Mouse (Mus musculus) ES-CJ7 (cell line): ENCODE measurements around the gene Cyp2j8.
A peak's percentile ranks its signal among the peaks of the same experiment; 100 is the strongest.

Source experiments
- DNase-seq: peaks from one replicate; pipeline ENCODE4 v3.0.0; 2011; ENCODE audit warnings: low read depth, low spot score

The Cyp2j8 gene

DNA sequence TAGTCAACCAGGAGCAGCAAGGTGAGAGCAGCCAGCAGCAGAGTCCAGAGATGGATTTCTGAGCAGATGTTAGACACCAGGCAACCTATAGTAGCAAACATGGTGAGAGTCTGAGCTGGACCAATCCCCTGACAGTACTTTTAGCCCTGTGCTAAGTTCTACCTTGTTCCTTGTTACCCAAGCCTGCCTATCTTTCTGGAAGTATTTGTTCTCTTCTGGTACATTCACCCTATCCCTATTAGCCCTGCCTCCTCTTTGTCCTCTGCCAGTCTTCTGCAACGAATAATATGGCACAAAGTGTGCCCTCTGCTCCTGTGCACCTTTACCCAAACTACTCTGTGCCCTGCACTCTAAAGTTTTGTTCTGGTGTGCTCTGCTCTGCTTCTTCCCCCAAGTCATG is at the start of gene Cyp2j8:
Cyp2j8 (minus strand) TSS at position 101 of the 400 bp plus-strand sequence.
- no peak for DNase-seq

DNA sequence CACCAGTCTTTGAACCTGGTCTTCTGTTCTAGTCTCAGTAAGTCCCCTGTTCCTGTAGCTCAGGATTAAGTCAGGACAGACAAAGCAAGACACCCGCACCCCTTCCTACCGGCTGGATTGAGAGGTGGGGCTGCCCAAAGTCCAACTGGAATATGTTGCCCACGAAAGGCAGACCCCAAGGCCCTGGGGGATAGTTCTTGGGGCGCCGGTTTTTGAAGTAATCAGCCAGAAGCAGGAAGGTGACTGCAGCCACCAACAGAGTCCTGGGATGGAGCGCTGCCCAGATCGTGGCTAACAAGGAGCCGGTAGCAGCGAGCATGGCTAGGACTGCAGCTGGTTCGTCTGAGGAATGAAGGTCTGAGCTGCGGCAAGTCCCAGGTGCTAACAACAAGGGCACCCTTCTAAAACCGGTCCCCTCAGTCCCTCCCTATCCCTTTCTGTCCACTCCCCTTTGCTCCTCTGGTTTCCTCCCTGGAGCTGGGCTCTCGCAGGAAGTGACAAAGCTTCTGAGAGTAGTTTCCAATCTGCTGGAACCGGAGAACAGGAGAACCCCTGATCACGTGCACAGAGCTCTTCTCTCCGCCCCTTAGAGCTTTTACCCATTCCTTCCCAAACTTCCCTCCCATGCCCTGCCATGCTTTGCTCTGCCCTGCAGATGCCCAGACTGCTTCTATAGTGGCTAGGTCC is 46.1 kb upstream of the Cyp2j8 start, which contains the start of gene Cyp2j6:
Cyp2j6 (minus strand) TSS at position 529 of the 687 bp plus-strand sequence.
- peak; percentile 58 for DNase-seq

DNA sequence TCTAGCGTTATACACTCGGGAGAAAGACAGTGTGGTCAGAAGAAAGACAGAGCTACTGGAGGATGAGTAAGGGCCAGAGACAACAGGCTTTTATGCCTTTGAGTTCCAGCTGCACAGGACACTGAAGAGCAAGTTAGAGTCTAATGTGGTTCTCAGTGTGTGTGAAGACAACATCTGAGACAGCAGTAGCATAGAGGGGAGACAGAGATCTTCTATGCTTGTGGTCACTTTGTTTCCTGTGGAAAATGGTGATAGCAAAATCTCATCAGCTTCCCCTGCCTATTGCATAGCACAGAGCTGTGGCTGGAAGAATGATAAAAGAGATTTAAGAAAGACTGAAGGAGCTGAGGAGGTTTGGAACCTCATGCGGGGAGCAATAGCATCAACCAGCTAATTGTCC is 44.4 kb upstream of the Cyp2j8 start:
- no peak for DNase-seq

DNA sequence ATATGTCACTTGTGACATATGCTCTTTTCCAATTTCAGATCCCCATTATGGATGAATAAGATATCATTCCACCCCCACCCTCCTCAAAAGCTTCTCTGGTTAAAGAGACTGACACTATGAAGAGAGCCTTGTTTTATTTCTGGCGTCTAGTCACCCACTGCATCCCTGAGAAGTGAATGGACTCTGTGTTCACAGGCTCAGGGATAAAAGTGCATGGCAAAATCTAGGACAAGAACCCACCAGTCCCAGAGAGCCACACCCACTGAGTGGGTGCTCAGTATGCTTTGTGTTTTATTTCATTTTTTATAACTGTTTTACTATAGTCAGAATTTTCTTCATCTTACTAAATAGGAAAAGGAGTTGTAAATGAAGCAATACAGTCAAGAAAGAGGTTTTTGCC is 38.8 kb upstream of the Cyp2j8 start:
- DNase-seq = no peak

DNA sequence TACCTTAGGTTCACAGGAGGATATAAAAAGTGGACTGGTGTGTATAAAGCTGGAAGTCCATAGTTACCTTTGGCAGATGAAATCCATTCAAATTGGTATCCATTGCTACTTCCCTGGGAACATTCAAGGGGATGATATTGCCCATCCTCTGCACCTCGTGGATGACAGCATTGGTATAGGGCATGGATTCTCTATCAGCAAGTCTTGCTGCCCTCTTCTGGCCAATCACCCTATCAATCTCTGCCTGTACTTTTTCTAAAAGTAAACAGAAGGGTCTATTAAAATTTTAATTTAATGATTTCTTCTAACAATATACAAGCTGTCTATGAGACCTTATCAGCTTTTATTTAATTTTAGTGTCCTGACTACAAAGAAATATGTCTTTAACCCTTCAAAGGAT is 18.6 kb upstream of the Cyp2j8 start:
- DNase-seq = peak; percentile 19

DNA sequence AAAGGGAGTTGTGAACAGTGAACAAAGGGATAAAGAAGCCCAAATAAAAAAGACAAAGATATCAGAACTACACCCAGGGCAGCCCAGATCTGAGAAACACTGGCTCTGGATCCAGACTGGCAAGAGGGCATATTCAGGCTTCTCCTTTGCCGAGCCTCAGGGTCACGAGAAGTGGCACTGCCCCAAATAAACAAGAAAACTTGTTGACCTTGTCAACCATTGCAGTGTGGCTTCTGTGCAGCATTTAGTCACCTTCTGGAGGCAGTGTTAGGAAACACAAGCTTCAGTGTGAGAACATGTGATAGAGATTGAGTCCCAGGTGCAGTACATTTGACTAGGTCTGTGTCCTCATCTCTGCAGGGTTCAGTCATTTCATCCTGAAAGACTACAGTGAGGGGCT is 15.1 kb upstream of the Cyp2j8 start:
- no peak for DNase-seq

DNA sequence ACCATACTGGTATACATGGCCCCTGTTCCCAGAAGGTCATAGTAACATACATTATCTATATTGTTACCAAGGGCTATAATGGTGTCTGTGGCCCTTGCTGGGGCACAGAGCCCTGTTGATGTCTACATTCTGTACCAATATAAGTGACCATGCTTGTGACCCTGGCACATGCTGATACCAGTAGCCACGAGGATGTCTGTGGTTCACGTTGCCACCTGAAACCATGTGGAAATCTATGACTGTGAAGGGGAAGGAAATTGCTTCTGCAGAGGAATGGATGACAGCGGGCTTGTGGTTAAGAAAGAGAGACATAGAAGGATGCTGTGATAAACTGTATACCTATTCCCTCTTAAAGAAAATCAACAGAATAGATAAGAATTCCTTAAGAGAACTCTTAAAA is 2.9 kb upstream of the Cyp2j8 start:
- DNase-seq = no peak

DNA sequence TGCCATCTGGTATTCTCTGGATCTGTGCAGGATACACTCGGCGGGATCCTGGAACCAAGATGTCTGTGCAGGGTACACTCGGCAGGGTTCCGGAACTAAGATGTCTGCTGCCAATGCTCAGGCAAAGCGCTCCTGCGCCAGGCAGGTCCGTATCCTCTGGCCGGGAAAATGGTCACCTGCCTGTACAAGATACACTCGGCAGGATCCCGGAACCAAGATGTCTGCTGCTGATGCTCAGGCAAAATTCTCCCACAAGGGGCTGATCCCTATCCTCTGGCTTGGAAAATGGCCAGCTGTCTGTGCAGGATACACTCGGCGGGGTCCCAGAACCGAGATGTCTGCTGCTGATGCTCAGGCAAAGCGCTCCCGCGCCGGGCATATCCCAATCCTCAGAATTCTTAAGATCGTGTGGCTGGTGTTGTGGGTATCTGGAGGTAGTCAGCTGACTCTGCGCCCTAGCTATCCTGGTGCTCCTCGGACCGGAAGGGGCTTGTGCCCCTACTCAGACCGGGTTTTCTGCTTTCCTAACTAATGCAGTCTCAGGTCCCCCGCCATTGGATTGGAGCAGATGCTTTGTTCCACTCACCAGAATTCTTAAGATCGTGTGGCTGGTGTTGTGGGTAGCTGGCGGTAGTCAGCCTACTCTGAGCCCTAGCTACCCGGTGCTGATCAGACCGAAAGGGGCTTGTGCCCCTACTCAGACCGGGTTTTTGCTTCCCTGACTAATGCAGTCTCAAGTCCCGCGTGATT is 43.7 kb downstream of the Cyp2j8 start:
- DNase-seq = peak; percentile 66
